Mouse (Mus musculus): ENCODE data around the gene Plp1. TPM values are rescaled to one million over a fixed set of nuclear protein-coding genes. Genes with fewer than 3 reads are reported as not detected.

Plp1 gene
- polyA plus RNA-seq, 1 experiment from 2014 or later: 4.5 TPM

DNA sequence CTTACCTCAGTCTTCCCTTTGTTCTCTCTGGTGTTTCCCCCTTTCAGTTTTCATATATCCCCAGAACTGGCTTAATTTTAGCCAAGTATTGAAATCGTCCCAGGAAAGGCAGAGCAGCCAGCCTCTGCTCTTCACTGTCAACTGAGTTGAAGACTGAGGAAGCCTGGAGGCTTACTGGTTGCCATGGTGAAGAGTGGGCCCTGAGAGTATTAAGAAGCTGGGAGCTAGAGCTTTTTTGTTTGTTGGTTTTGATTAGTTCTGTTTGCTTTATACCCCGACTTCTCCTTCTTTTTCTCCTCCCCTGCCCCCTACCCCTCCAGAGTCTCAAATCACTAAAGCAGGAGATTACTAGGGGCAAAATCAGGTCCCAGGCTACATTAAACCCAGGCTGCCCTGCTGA, 25.2 kb upstream of the Plp1 start:
- Histone ChIP-seq H3K9me3 (ENCODE audit: control insufficient read depth, low read length) (no peaks in the 10 kb centered on the region), H3K27me3 (ENCODE audit: control insufficient read depth, insufficient read depth, low read length) (no peaks in the 10 kb centered on the region), H3K27ac (replicated peaks) (no peak overlapping the region), H3K9ac (ENCODE audit: low read length) (no peak overlapping the region), H3K4me1 (replicated peaks; ENCODE audit: control insufficient read depth, insufficient read depth) (no peaks in the 10 kb centered on the region), H3K36me3 (ENCODE audit: control insufficient read depth, insufficient read depth, low read length) (no peaks in the 10 kb centered on the region), H3K4me2 (replicated peaks; ENCODE audit: low read depth) (no peak overlapping the region), H3K4me3 (ENCODE audit: low read depth, low read length) (no peak overlapping the region)
- no peak for DNase-seq (ENCODE audit: low spot score)
- ATAC-seq (ENCODE audit: low FRiP score, low TSS enrichment): no peak
- TF ChIP-seq EP300 (optimal IDR thresholded peaks at IDR 0.05): no peak
- 52% methylated on average over 2 of the region's 2 CpGs for WGBS

DNA sequence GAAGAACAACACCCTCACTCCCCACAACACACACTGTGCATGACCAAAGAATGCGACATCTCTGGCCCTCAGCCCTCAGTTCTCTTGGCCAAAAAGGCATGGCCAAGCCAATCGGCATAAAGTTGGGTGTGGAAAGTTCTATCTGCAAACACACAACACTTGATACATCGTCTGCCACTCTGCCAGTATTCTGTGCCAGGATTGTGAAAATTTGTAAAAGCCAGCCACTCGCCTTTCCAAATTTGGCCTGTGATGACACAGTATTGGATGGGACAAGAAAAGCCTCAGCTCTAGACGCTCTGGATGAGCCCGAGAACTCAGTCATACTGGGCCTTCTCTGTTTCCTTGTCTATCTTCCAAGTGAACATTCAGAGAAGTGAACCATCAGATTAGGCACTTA, 2.7 kb upstream of the Plp1 start:
- Histone ChIP-seq H3K36me3 (ENCODE audit: control insufficient read depth, insufficient read depth, low read length) (no peaks in the 10 kb centered on the region), H3K9ac (ENCODE audit: low read length) (no peak overlapping the region), H3K4me3 (ENCODE audit: low read depth, low read length) (no peak overlapping the region), H3K27me3 (ENCODE audit: control insufficient read depth, insufficient read depth, low read length) (no peaks in the 10 kb centered on the region), H3K4me1 (replicated peaks; ENCODE audit: control insufficient read depth, insufficient read depth) (no peaks in the 10 kb centered on the region), H3K9me3 (ENCODE audit: control insufficient read depth, low read length) (no peaks in the 10 kb centered on the region), H3K4me2 (replicated peaks; ENCODE audit: low read depth) (no peak overlapping the region), H3K27ac (replicated peaks) (no peak overlapping the region)
- DNase-seq (ENCODE audit: low spot score): no peak
- 77% methylated on average over 6 of the region's 6 CpGs for WGBS
- TF ChIP-seq EP300 (optimal IDR thresholded peaks at IDR 0.05) (no peak), CTCF (IDR thresholded peaks at IDR 0.05; ENCODE audit: low read depth) (no peak)
- no peak for ATAC-seq (ENCODE audit: low FRiP score, low TSS enrichment)

DNA sequence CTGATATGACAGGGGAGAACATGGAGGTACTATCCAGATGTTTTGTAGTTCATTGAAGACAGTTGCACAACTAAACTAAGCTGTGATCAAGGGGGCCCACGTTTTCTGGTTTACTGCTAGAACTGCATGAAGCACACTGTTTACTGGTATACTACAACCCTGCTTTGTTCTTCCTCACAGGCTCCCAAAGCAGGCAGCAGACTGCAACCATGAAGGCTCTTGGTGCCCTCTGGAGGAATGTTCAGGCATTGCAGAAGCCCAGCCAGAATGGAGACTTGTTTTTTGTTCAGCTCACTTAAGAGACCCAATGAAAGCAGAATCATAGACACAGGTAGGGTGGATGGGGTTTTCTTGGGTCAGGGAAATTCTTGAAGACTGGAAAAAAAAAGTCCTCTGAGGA, 2.2 kb upstream of the Plp1 start:
- Histone ChIP-seq H3K4me1 (replicated peaks; ENCODE audit: control insufficient read depth, insufficient read depth) (no peaks in the 10 kb centered on the region), H3K36me3 (ENCODE audit: control insufficient read depth, insufficient read depth, low read length) (no peaks in the 10 kb centered on the region), H3K9me3 (ENCODE audit: control insufficient read depth, low read length) (no peaks in the 10 kb centered on the region), H3K27ac (replicated peaks) (no peak overlapping the region), H3K4me2 (replicated peaks; ENCODE audit: low read depth) (no peak overlapping the region), H3K9ac (ENCODE audit: low read length) (no peak overlapping the region), H3K27me3 (ENCODE audit: control insufficient read depth, insufficient read depth, low read length) (no peaks in the 10 kb centered on the region), H3K4me3 (ENCODE audit: low read depth, low read length) (no peak overlapping the region)
- TF ChIP-seq CTCF (IDR thresholded peaks at IDR 0.05; ENCODE audit: low read depth) (peak; percentile 86), EP300 (optimal IDR thresholded peaks at IDR 0.05) (no peak)
- 0% methylated on average over 1 of the region's 1 CpGs for WGBS
- DNase-seq (ENCODE audit: low spot score) (peak; percentile 70), ATAC-seq (ENCODE audit: low FRiP score, low TSS enrichment) (no peak)

DNA sequence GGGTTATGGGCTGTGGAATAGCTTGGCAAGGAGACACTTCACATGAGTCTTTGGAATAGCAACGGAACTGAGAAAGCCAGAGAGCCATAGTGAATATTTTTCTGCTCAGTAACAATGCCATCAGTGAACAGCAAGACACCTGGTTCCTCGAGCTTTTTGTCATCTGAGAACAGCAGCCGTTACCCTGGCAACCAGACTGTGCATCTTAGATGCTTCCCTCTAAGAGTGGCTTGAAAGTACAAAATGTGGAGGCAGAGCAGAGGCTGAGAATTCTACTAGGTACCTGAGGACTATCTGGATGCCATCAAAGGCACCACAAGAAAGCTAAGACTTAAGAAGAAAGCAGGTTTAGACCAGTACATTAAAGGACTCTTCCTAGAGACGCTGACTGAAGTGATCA, 2.5 kb downstream of the Plp1 start:
- TF ChIP-seq EP300 (optimal IDR thresholded peaks at IDR 0.05): no peak
- TF ChIP-seq CTCF (IDR thresholded peaks at IDR 0.05; ENCODE audit: low read depth): no peak
- Histone ChIP-seq H3K4me1 (replicated peaks; ENCODE audit: control insufficient read depth, insufficient read depth) (no peaks in the 10 kb centered on the region), H3K9ac (ENCODE audit: low read length) (no peak overlapping the region), H3K9me3 (ENCODE audit: control insufficient read depth, low read length) (no peaks in the 10 kb centered on the region), H3K4me2 (replicated peaks; ENCODE audit: low read depth) (no peak overlapping the region), H3K27ac (replicated peaks) (no peak overlapping the region), H3K36me3 (ENCODE audit: control insufficient read depth, insufficient read depth, low read length) (no peaks in the 10 kb centered on the region), H3K27me3 (ENCODE audit: control insufficient read depth, insufficient read depth, low read length) (no peaks in the 10 kb centered on the region), H3K4me3 (ENCODE audit: low read depth, low read length) (no peak overlapping the region)
- 67% methylated on average over 4 of the region's 4 CpGs for WGBS
- no peak for DNase-seq (ENCODE audit: low spot score)
- ATAC-seq (ENCODE audit: low FRiP score, low TSS enrichment): no peak

DNA sequence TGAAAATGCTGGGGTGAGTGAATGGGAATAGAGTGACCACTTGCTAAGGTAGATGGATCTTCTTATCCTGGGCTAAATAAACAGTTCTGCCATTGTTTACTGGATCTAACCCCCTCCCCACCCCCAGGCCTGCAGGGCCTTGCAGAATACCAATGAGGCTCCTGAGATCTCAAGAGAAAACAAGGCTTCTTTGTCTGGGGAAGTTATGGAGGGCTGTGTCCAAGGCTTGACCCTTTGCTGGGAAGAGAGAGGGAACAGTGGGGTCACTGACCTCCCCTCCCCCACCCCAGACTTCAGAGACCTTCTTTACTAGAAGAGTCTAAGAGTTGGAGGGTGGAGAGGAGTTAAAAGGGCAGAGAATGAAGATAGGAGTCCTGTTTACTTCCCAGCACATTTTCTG, 6.1 kb downstream of the Plp1 start:
- DNase-seq (ENCODE audit: low spot score): no peak

GRCm38 (mm10) chrX:136850300-136850699, 27.8 kb downstream of the Plp1 start:
- H3K9me3 ChIP-seq (ENCODE audit: control insufficient read depth, low read length): no peaks in the 10 kb centered on the region
- no peaks in the 10 kb centered on the region for H3K36me3 ChIP-seq (ENCODE audit: control insufficient read depth, insufficient read depth, low read length)
- H3K27ac ChIP-seq (replicated peaks): no peak overlapping the region
- no peaks in the 10 kb centered on the region for H3K27me3 ChIP-seq (ENCODE audit: control insufficient read depth, insufficient read depth, low read length)
- no peak overlapping the region for H3K4me2 ChIP-seq (replicated peaks; ENCODE audit: low read depth)
- H3K4me1 ChIP-seq (replicated peaks; ENCODE audit: control insufficient read depth, insufficient read depth): no peaks in the 10 kb centered on the region
- no peak overlapping the region for H3K4me3 ChIP-seq (ENCODE audit: low read depth, low read length)
- H3K9ac ChIP-seq (ENCODE audit: low read length): no peak overlapping the region
- ATAC-seq (ENCODE audit: low FRiP score, low TSS enrichment) (no peak), DNase-seq (ENCODE audit: low spot score) (no peak)
- 31% methylated on average over 3 of the region's 3 CpGs for WGBS
- TF ChIP-seq EP300 (optimal IDR thresholded peaks at IDR 0.05): no peak
- peak; percentile 66 for TF ChIP-seq CTCF (IDR thresholded peaks at IDR 0.05; ENCODE audit: low read depth)

More for the DNA sequence above, 6.1 kb downstream of the Plp1 start:
- H3K4me2 ChIP-seq (replicated peaks; ENCODE audit: low read depth): no peak overlapping the region
- no peak for ATAC-seq (ENCODE audit: low FRiP score, low TSS enrichment)
- TF ChIP-seq CTCF (IDR thresholded peaks at IDR 0.05; ENCODE audit: low read depth): no peak
- TF ChIP-seq EP300 (optimal IDR thresholded peaks at IDR 0.05): no peak
- H3K9me3 ChIP-seq (ENCODE audit: control insufficient read depth, low read length): no peaks in the 10 kb centered on the region
- H3K27me3 ChIP-seq (ENCODE audit: control insufficient read depth, insufficient read depth, low read length): no peaks in the 10 kb centered on the region
- no peaks in the 10 kb centered on the region for H3K36me3 ChIP-seq (ENCODE audit: control insufficient read depth, insufficient read depth, low read length)
- no peak overlapping the region for H3K4me3 ChIP-seq (ENCODE audit: low read depth, low read length)
- H3K27ac ChIP-seq (replicated peaks): no peak overlapping the region
- H3K9ac ChIP-seq (ENCODE audit: low read length): no peak overlapping the region
- no peaks in the 10 kb centered on the region for H3K4me1 ChIP-seq (replicated peaks; ENCODE audit: control insufficient read depth, insufficient read depth)

All from stomach, postnatal 0 days (tissue).